Mouse (Mus musculus) urinary bladder, postnatal 10 days (tissue): ENCODE measurements around the gene Nynrin.

Source experiments
- DNase-seq: peaks from one replicate; pipeline ENCODE4 v3.0.0; 2022; ENCODE audit warnings: low spot score

The Nynrin gene

DNA sequence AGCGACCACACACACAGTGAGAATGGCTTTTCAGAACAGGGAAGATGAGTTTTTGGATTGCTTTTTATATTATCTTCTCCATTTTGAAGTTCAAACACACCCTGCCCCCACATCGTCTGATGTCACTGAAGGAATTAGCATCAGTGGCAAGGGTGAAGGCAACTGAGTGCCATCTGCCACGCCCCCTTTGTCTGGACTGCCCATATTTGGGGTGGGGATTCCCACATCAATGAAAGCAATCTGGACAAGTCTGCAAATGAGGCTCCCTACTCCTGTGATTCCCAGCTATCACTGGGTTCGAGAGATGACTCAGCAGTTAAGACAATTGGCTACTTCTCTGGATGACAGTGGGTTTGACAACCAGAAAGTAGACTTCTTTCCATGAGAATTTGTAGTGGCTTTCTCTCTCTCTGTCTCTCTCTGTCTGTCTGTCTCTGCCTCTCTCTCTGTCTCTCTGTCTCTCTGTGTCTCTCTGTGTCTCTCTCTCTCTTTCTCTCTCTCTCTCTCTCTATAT is 12.9 kb upstream of the Nynrin start:
- no peak for DNase-seq

DNA sequence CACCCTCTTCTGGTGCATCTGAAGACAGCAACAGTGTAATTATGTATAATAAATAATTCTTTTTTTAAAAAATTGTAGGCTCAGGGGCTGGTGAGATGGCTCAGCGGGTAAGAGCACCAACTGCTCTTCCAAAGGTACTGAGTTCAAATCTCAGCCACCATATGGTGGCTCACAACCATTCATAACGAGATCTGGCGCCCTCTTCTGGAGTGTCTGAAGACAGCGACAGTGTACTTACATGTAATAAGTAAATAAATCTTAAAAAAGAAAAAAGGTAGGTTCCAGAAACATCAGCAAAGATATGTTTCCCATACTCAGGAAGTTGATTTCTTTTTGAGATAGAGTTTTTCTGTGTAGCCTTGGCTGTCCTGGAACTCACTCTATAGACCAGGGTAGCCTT is 11.0 kb upstream of the Nynrin start:
- DNase-seq: no peak

DNA sequence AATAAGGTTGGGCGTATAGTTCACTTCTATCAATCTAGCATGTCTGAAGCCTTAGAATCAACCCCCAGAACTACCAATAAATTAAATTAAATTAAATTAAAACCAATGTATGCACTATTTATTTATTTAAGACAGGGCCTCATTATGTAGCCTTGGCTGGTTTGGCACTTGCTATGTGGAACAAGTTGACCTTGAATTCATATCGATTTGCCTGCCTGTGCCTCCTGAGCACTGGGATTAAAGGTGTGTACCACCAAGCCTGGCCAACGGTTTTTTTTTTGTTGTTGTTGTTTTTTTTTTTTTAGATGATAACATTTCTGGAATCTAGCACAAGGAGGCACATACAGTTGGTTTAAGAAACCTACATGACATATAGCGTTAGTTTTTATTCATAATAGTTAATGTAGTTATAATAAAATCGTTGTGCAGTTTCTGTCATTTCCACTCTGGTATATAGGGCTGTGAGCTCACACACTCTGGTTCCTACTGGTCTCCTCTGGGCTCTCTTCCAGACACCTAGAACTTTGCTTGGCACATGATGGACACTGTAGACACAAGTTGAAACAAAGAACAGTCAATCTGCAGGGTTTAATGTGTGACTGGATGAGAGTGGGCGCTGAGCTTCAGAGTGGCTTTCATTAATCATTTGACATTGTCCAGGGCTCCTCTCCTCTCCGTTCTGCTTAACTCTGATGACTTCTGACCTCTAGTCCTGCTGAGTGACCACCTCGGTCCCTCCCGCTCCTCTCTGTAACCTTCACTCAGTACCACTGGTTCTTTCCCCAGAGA is 8.1 kb upstream of the Nynrin start:
- DNase-seq: no peak

DNA sequence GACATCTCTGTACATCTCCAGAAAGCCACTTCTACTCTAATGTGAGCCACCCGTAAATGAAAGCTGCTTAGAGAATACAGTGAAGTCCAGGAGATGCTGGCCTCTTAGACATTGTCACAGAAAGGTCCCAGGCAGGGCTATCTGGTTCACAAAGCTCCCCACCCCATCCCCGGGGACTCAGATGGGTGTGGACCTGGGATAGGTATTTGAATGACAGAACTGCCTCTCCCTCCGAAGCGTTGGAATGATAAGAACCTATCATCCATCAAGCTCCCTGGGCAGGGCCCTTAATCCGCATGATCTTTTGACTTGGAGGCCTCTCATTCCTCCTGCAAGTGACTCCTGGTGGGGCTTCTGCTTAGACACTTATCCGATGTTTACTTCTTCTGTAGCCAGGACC is 2.9 kb upstream of the Nynrin start:
- no peak for DNase-seq

DNA sequence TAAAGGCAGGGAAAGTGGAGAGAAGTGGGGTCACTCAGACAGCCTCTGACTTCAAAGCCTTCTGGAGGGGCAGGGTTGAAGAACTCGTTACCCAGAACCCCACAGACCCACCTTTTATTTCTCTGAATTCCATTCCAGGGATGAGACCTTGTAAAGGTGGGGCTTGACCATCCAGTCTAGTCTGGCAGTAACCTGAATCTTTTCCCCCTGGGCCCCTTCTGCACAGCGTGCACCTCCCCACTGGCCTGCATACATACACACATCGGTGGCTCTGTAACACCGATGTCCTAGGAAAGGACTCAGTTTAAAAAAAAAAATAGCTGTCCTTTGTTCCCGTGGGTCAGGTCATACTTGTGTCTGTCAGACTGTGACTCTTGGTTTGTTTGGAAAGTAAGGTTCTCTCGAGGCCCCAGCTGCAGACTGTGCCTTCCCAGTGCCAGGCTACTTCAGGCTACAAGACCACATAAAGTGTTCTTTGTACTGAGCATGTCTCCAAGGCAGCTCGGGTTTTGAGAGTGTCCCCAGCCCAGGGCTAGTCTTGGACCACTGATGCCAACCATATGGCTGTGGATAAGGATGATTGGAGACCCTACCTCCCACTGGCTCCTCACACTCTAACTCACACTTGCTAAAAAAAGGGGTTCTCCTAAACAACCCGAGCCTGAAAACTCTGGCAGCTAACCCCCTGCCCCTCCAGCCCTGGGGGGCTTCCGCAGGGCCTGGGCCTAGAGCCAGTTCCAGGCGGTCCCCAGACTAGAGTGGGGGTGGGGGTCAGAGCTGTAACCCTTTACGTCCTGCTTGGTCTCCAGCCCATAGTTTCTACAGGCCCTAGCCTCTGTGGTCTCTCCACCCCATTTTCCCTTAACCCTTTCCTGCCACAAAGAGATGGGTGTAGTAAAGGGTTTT is 911 bp upstream of the Nynrin start:
- no peak for DNase-seq

DNA sequence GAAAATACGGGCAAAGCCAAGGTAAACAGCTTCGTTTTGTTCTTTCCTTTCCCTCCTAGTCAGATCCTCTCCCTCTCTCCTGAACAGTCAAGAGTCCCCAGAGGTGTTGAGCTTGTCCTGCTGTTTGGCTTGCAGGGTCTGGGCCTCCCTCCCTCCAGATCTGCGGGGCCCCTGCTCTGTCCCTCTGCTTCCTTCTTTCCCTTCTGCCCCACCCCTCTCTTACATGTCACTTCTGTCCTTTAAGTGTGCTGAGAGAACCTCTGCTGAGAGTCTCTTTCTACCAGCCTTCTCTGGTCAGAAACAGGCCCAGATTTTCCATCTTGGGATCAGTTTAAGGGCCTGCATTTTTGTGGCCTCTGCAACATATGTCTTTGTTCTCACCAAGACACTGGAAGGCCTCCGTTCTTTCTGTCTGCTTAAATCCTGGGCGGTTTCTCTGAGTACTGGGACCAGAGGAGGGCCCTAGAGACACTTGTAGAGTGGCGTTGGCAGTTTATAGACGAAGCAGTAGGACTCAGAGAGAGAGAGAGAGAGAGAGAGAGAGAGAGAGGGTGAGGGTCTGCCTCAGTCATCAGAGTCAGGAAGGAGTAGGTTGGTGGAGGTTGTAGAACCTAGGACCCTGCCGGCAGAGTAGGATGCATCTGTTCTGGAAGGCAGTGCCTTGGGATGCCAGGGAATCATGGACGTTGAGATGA is 743 bp downstream of the Nynrin start:
- DNase-seq: no peak

DNA sequence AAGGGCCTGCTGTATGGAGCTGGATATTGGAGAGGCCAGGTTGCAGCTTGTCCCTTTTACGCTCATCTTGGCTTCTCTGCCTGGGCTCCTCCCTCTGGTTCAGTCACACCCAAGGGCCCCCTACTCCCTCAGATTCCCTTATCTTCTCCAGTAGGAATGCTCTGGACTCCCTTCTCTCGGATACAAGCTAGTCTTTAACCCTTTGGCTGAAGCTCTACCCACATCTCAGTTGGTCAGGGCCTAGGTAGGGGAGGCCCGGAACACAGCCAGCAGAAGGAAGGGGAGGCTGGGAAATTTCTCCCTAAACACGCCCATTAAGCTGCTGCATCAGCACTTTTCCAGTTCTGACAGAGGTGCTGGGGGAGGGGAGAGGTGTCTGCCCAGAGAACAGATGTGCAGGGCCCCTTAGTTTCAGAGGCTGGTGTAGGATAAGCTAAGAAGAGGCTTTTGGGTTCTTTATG is 1.3 kb downstream of the Nynrin start:
- no peak for DNase-seq

DNA sequence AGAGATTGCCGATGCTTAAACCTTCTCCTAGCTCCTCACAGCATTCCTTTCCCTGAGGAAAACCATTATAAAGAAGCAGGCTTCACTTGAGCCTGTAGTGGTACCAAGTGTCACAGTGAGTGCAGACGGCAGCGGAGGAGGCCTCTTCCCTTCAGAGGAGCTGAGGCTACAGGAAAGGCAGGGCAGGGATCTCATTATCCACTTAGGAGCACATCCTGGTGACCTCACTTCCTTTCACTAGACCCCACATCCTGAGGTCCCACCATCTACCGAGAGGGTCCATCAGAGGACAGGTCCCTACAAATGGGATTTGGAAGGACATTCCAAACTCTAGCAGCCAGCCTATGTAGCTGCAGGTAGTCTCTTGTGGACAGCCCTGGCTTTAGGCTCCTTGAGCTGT is 3.8 kb downstream of the Nynrin start:
- DNase-seq: no peak

DNA sequence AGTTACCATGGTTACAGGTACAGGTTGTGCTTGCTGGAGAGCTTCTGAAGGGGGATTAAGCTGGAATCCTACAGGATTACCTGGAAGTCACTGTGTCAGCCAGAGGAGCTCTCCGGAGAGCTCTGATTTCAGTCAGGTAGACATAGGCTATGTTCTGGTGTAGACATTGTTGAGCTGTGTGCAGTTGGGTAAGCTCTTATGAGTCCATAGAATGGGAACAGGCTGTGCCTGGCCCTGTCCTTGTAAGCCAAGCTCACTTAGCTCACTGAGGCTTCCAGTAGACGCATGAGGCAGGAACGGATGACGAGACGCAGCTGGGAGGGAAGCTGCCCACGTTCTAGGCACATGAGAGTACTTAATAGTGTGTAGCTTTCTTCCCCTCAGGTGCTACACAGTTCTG is 8.4 kb downstream of the Nynrin start:
- no peak for DNase-seq

DNA sequence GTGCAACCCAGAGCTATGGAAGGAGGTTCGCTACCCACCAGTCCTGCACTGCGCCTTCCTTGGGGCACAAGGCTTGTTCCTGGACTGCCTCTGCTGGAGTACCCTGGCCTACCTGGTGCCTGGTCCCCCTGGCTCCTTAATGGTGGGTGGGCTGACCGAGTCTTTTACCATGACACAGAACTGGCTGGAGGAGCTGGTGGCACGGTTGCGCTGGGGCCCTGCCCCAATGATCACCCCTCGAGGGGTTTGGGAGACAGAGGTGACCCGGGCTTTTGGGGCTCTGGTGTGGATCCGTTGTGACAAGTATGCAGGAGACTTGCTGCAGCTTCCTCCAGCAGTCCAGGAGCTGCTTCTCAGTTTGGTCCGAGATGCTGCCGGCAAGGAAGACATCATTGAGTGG is 9.2 kb downstream of the Nynrin start:
- DNase-seq: no peak

DNA sequence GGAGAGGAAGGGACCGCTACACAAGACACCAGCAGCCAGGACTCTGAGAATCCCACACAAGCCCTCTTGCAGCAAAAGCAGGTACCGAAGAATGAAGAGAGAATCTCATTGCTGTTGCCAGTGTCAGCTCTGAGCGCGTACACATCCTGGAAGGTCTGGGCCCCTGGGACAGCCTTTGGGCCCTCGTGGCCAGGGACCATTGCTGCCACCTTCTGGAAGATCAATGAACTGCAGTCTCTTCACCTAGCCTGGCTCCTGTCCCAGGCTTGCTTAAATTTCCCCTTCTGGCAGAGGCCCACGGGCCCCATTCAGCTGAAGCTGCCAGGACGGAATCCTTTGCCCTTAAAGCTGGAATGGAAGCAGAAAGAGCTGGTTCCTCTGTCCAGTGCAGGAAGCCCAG is 10.0 kb downstream of the Nynrin start:
- DNase-seq: no peak

DNA sequence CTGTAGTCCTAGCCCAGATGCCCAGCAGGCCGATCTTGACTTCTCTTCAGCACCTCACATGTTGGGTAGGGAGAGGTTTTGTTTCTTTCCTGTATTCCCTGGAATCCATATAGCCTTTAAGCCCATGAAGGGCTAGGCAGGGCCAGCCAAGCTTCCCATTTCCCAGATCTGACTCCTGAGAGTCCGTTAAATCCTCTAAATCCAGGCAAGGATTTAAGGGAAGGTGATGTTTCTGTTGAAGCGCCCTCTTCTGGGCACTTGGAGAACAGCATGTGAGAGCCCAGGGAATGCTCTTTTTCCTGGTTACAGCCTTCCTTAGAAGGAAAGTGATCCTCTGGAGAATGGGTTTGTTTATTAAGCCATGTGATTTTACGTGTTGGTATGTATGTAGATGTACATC is 13.2 kb downstream of the Nynrin start:
- DNase-seq: no peak

DNA sequence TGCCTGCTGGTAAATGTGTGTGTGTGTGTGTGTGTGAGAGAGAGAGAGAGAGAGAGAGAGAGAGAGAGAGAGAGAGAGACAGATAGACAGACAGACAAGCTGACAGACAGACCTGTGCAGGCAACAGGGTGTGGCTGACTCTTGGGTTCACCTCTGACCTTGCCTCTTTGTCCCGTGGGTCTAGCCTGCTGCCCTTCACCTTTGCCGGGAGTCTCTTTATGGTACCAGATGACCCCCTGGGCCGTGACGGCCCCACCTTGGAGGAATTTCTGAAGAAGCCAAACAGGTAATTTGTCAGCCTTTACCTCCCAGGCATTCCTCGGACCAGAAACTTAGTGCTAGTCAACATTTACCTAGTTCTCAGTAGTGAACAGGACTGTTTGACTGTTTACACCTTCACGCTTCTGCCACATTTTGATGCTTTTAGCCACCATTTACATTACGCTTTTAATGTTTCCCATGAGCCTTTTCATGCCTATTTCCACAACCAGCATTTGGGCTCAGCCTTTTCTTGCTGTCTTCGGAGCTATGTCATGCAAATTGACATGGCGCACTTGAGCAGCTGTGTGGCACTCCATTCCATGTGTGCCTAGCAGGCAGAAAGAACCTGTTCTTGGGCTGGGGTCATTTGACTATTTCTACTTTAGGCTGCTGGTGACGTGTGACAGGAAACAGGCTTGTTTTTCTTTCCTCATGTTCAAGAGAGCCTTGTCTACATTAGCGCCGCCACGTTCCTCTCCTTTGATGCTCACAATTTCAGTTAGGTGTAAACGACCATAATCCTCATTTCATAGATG is 14.6 kb downstream of the Nynrin start:
- DNase-seq: no peak

DNA sequence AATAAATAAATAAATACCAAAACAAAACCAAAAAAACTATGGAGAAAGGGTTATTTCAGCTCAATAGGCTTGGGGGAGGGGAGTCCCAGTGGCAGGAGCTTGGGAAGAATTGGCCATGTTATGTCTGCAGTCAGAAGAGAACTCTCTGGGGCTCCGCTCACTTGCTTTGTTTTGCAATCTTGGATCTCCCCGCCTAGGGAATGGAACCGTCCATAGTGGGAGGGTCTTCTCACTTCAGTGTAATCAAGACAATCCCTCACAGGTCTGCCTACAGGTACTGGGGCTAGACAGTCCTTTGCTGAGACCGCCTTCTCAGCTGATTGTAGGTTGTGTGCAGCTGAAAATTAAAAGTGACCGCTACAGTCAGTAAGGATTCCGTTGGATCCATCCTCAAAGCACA is 15.7 kb downstream of the Nynrin start:
- DNase-seq: no peak

DNA sequence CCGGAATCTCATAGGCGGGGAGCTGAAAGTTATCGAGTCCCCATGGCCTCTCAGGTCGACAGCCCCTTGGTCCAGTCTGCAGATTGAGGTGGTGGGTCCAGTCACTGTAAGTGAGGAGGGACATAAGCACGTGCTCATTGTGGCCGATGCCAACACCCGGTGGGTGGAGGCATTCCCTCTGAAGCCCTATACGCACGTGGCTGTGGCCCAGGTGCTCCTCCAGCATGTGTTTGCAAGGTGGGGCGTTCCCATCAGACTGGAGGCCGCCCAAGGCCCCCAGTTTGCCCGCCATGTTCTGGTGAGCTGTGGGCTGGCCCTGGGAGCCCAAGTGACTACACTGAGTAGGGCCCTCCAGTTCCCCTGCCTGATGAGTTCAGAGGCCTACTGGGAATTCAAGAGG is 18.2 kb downstream of the Nynrin start:
- no peak for DNase-seq

DNA sequence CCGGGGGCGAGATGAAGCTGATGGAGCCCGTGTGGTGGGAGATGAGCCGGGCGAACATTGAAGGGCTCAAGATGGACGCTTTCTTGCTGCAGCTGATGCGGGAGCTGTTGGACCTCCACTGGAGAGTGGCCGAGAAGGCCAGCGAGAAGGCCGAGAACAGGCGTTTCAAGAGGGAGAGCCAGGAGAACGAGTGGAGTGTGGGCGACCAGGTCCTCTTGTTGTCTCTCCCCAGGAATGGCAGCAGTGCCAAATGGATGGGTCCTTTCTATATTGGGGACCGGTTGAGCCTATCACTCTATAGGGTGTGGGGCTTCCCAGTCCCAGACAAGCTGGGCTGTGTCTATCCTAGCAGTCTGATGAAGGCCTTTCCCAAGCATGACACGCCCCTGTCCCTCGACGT is 18.7 kb downstream of the Nynrin start:
- DNase-seq: no peak

DNA sequence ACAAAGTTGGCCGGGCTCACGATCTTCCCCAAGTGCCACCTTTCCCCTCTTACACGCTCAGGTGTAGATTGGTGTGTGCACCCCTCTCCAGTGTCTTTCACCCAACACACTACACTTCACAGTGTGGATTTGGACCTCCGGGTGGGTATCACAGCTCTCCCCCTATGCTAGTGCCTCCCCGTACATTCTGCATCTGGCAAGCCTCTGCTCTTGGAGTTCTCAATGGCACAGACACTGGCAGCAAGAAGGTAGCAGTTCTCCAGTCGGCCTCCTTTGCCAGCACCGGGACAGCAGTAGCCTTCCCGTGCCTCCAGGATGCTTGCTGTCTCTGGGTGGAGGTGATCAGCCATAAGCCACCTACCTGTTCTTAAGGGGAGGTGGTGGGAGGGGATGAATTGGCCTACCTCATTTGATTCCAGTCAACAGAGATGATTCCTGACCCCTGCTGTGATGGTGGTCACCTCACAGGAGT is 19.5 kb downstream of the Nynrin start:
- no peak for DNase-seq

DNA sequence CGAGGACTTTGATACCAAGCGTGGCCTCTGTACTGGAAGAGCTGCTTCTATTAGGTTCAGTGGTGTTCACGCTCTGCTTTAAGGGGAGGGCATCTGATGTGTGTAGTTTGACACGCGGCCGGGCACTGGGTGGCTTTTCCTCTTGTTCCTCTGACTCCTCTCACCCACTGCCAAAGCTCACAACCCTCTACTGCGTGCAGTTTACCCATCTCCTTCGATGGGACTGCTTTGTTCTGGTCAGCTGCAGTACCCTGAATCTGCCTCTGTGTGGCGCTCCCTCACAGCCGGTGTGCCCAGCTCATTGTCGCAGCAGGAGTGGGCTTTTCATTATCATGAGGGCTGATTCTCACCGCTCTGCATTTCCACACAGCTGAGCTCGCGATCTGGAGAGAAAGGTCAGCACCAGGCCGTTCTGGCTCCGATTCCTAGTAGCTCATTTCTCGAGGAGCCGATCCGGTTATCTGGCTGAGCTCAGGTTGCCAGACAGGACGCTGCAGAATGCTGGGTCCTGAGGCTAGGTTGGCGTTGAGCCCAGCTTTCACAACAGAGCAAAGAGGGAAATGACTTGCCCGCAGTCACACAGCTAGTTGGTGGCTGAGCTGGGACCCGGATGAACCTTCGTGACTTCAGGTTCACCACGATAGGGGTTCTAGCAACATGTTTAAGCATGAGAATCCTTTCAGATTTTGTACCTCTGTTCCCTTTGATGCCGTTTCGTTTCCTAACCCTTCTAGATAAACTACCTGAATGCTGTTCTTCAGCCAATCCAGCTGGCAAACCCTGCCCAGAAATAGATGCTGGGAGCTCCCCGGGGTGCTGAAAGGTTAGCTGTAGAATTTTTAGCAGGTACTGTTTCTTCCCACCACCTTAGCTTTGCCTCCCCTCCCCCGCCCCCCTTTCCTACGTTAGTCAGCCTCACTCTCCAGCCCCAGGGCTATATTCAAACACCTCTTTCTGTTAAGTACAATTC is 20.2 kb downstream of the Nynrin start:
- DNase-seq: no peak

DNA sequence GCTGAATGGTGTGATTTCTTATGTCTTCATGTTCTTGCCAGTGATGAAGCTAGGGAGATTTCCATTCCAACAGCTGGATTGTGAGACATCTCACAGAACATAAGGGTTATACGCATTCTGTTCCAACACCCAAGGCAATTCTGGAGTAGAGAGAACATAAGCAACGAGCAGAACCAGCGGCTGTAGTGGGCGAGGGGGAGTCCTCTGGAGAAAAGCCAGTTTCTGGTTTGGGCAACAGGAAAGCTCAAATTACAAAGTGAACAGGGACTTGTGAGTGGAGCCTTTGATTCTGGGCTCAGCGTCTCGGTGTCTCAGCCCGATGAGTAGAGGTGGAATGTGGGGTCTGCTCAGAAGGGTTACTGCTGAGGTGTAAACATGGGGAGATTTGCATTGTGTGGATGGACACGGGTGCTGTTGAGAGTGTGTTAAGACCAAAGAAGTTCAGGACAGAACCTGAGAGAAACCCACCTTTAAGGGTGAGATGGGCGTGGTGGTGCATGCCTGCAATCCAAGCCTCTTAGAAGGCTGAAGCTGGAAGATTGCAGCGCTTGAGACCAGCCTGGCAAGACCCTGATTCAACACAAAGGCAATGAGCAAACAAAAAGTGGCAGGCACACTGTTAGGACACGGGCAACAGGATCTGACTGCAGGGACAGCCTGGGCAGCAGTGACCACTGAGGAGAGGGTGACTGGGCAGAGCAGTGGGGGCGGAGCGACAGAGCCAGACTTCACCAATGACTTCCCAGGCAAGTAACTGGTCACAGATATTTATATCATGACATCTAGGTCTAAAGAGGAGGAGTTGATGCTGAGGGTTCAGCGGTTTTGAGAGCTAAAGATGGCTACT is 23.9 kb downstream of the Nynrin start:
- no peak for DNase-seq
